Mouse (Mus musculus): ENCODE data around the gene Rpusd4.

- TF ChIP-seq EP300 (IDR thresholded peaks at IDR 0.05) (no peak), CTCF (IDR thresholded peaks at IDR 0.05) (no peak)
Observed at GRCm38 (mm10) chr9:35249476-35249875, 18.2 kb upstream of the Rpusd4 start.

All from lung, postnatal 0 days (tissue).